Mouse (Mus musculus) ES-Bruce4 (cell line): ENCODE measurements around the gene Enkd1.

Experiments
- CTCF ChIP-seq: IDR thresholded peaks from one replicate; pipeline ENCODE4 v1.8.1; 2011; ENCODE audit warnings: low read depth, low read length
- EP300 ChIP-seq: IDR thresholded peaks from 2 replicates; pipeline ENCODE4 v1.6.1; 2011; ENCODE audit warnings: low read depth, low read length; ENCODE audit not compliant: insufficient read depth

DNA sequence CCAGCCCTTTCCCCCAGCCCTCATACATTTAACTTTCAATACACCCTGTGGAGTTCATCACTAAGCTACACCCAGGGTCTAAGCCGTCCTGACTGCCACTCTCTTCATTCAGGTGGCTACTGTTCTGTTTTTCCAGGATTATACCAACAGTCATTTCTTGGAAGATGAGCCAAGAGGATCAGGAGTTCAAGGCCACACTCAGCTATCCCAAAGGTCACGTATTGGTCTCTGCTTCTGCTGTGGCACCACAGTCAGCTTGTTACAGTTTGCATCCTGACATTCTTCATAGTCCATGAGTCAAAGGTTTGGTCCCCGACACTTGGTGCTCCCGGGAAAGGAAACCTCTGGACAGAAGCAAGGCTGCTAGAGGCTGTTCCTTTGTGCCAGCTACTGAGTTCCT is 11.6 kb upstream of the Enkd1 start:
- no peak for TF ChIP-seq CTCF
- TF ChIP-seq EP300 = no peak
